Mouse (Mus musculus) liver, embryonic 15.5 days (tissue): ENCODE measurements around the gene 3110082I17Rik. TPM values are rescaled to one million over a fixed set of nuclear protein-coding genes. Genes with fewer than 3 reads are reported as not detected.
A peak's percentile ranks its signal among the peaks of the same experiment; 100 is the strongest.

Experiments used
- ATAC-seq: fragments of 200-750 bp; cut with Nextera tagmentation; 2 replicates; pipeline ENCODE4 v1.8.0; 2017; ENCODE audit warnings: moderate number of reproducible peaks, mild to moderate bottlenecking, moderate library complexity; ENCODE audit not compliant: insufficient read depth
- H3K27ac ChIP-seq: fragments of 300-500 bp; sonication (generic); replicated peaks from 2 replicates; pipeline ENCODE4 v1.5.1; 2015; ENCODE audit warnings: mild to moderate bottlenecking, inconsistent platforms
- H3K27me3 ChIP-seq: fragments of 300-500 bp; sonication (generic); 2 replicates; pipeline ENCODE4 v1.6.1; 2015; ENCODE audit warnings: mild to moderate bottlenecking, inconsistent platforms
- H3K36me3 ChIP-seq: fragments of 300-500 bp; sonication (generic); replicated peaks from 2 replicates; pipeline ENCODE4 v1.6.1; 2015; ENCODE audit warnings: moderate library complexity, mild to moderate bottlenecking, inconsistent platforms
- H3K4me1 ChIP-seq: fragments of 300-500 bp; sonication (generic); replicated peaks from 2 replicates; pipeline ENCODE4 v1.6.1; 2015; ENCODE audit warnings: inconsistent platforms
- H3K4me2 ChIP-seq: fragments of 300-500 bp; sonication (generic); 2 replicates; pipeline ENCODE4 v1.6.1; 2015; ENCODE audit warnings: moderate library complexity, mild to moderate bottlenecking, inconsistent platforms
- H3K4me3 ChIP-seq: fragments of 300-500 bp; sonication (generic); replicated peaks from 2 replicates; pipeline ENCODE4 v1.5.1; 2015; ENCODE audit warnings: mild to moderate bottlenecking, inconsistent platforms
- H3K9ac ChIP-seq: fragments of 300-500 bp; sonication (generic); 2 replicates; pipeline ENCODE4 v1.6.1; 2015; ENCODE audit warnings: moderate library complexity, mild to moderate bottlenecking, inconsistent platforms
- H3K9me3 ChIP-seq: fragments of 300-500 bp; sonication (generic); replicated peaks from 2 replicates; pipeline ENCODE4 v1.6.1; 2016; ENCODE audit warnings: inconsistent platforms
- WGBS: fragments of 180-500 bp; shearing (Covaris S2); methylation state at CpG from one replicate; pipeline ENCODE4 v1.1.7; 2015; ENCODE audit warnings: mixed read lengths; ENCODE audit not compliant: insufficient replicate concordance; 5-methylcytosine and 5-hydroxymethylcytosine counted together
- polyA plus RNA-seq: library from polyadenylated mRNA; unstranded; fragments of >200 nt; fragmentation: Nextera tagmentation; extraction: Ambion mirVana; gene quantifications from 2 replicates; pipeline ENCODE4 v1.2.1, GENCODE M21; 2015

The 3110082I17Rik gene
- polyA plus RNA-seq, 1 experiment from 2014 or later: 12.0 TPM

DNA sequence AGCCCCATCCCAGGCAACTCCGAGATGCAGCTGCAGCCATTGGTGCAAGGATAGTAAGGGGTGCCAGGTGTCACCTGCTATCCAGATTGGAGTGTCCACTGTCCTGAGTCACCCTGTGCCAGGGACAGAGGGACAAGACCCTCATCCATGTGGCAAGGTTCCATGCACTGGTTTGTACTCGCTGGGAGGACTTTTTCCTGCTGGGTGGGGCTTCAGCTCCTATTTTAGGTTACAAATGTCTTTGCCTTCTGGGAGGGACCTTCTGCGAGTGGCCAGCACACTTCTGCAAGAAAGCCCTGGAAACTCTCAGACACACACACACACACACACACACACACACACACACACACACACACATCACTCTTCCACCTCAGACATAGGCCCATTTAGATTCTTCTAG, 54.4 kb downstream of the 3110082I17Rik start:
- peak overlapping the region; percentile 39; the same call in 1 of the 2 replicates for H3K4me2 ChIP-seq
- H3K27ac ChIP-seq: peak overlapping the region; percentile 73
- H3K4me3 ChIP-seq: peak overlapping the region; percentile 22
- no peaks in the 10 kb centered on the region for H3K9me3 ChIP-seq
- no peaks in the 10 kb centered on the region for H3K27me3 ChIP-seq
- H3K4me1 ChIP-seq: peaks cover 44% of the 10 kb centered on the region
- no peak for ATAC-seq
- H3K9ac ChIP-seq: no peak overlapping the region
- no peaks in the 10 kb centered on the region for H3K36me3 ChIP-seq
- 39% methylated on average over 3 of the region's 3 CpGs for WGBS

DNA sequence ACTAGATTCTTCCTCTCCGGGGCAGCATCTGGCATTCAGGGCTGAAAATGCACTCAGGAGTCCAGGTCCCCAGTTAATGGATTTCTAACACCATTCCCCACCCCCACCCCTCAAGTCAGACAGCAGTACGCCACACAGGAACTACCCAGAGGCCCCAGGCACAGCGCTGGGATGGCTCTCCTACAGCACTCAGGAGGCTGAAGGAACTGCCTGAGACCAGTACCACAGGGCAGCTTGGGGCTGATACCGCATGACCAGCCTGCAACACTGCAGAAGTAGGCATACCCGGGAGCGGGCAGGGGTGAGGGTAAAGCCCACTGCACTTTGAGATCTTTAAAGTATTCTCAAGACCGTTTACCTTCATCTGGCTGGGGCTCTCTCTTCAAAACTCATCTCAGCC, 54.8 kb downstream of the 3110082I17Rik start:
- no peaks in the 10 kb centered on the region for H3K36me3 ChIP-seq
- H3K9ac ChIP-seq: no peak overlapping the region; the same call in 1 of the 2 replicates
- no peaks in the 10 kb centered on the region for H3K9me3 ChIP-seq
- no peak for ATAC-seq
- WGBS: 28% methylated on average over 7 of the region's 7 CpGs
- H3K27me3 ChIP-seq: no peaks in the 10 kb centered on the region
- H3K4me1 ChIP-seq: peaks cover 44% of the 10 kb centered on the region
- H3K27ac ChIP-seq: peak overlapping the region; percentile 73
- H3K4me3 ChIP-seq: peak overlapping the region; percentile 22
- peak overlapping the region; percentile 39 for H3K4me2 ChIP-seq

DNA sequence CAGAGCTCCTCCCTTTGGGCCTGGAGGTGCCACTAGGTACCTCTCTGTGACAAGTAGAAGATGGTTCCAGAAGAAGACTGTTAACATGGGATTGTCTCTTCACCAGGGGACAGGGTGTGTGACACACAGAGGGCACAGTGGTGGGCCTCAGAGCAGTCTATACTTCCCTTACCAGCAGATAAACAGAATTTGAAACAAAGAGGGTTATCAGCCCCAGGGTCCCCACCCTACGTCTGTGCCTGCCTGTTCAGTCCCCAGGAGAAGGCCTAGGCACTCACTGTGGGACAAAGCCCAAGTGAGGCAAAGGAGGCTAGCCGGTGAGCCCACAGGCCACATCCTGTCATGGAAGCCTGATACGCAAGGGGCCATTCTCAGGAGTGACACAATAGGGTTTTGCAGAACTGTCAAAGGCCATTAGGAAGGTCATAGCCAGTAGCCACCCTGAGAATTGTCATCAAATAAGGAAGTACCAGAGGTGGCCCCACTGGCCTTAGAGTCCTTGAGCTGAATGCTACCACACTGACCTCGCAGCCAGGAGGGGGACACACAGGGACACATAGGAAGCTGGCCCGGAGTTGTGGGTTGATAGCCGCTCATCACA, 55.4 kb downstream of the 3110082I17Rik start, which contains the start of gene C130050O18Rik:
Gene C130050O18Rik (plus strand): TSS at position 480 of the 601 bp plus-strand sequence.
- Histone ChIP-seq H3K27ac (peak within 1 kb of the TSS; percentile 74), H3K36me3 (no peaks in the 10 kb centered on the region), H3K27me3 (no peaks in the 10 kb centered on the region), H3K4me1 (peaks cover 41% of the 10 kb centered on the region), H3K4me3 (peak within 1 kb of the TSS; percentile 22), H3K9me3 (no peaks in the 10 kb centered on the region), H3K4me2 (peak within 1 kb of the TSS; percentile 39), H3K9ac (no peak within 1 kb of the TSS; the same call in 1 of the 2 replicates)
- peak; percentile 68 for ATAC-seq
- whole genome bisulfite sequencing: 16% methylated on average over 6 of the region's 6 CpGs

DNA sequence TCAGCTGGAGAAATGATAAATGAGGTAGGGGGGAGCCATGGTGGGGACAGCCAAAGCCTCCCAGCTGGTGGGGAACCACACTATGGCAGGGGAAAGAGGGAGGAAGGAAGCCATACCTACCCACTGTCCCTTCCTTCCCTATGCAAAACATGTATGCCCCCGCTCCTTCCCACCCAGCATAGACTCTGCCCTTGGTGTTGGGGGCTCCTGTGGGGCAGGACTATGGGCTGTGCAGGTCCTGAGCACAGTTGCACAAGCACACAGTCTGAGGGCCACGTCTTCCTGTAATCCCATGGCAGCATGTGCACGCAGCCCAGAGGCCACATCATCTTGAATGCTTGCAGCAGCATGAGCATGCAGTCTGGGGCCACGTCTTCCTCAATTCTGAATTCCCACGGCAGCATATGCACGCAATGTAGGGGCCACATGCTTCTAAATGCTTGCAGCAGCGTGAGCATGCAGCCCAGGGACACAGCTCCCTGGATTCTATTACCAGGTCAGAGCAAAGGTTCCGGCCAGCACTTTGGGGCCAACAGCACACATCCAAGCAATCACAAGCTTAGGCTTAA, 56.6 kb downstream of the 3110082I17Rik start:
- no peak overlapping the region for H3K9ac ChIP-seq
- no peaks in the 10 kb centered on the region for H3K36me3 ChIP-seq
- ATAC-seq: no peak
- H3K27me3 ChIP-seq: no peaks in the 10 kb centered on the region
- no peaks in the 10 kb centered on the region for H3K9me3 ChIP-seq
- peaks cover 37% of the 10 kb centered on the region for H3K4me1 ChIP-seq
- peak overlapping the region; percentile 39 for H3K4me2 ChIP-seq
- H3K27ac ChIP-seq: peak overlapping the region; percentile 74
- WGBS: 44% methylated on average over 8 of the region's 8 CpGs
- no peak overlapping the region for H3K4me3 ChIP-seq

DNA sequence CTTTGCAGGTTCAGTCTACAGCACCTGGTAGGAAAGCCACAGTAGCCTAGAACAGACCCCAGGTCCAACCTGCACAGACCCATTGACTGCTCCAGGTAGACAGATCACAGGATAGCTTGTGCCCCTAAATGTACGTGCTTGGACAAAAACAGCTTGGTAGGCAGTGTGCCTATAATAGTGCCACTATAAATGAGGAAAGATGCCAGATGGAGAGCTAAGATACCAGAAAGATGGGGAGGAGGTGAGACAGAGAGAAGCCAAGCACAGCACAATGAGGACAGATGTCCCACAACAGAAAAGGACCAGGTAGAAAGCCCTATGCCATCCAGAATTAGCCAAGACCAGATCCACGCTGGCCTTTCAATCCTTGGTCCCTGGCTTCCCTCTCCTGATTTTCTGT, 58.2 kb downstream of the 3110082I17Rik start:
- H3K9me3 ChIP-seq: no peaks in the 10 kb centered on the region
- no peak overlapping the region for H3K9ac ChIP-seq
- no peaks in the 10 kb centered on the region for H3K27me3 ChIP-seq
- H3K4me2 ChIP-seq: no peak overlapping the region
- no peak for ATAC-seq
- peaks cover 48% of the 10 kb centered on the region for H3K4me1 ChIP-seq
- H3K27ac ChIP-seq: no peak overlapping the region
- H3K4me3 ChIP-seq: no peak overlapping the region
- no peaks in the 10 kb centered on the region for H3K36me3 ChIP-seq
- 70% methylated on average over 2 of the region's 2 CpGs for WGBS

DNA sequence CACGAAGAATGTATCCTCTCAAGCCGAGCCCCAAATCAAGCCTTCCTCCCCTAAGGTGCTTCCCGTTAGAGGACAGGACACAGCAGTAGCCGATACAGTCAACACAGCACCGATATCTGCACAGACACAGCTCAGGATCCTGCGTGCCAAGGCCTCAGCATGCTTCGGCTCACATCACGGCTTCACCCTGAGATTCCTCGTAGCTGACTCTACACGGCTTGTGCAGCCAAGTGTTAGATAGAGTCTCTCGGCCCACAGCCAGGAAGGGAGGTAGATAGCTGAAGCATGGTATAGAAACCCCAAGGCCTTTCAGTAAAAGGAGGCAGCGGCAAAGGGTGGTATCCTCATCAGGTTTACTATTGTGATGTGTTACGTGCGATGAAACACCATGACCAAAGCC, 60.3 kb downstream of the 3110082I17Rik start:
- H3K9me3 ChIP-seq: no peaks in the 10 kb centered on the region
- H3K4me3 ChIP-seq: no peak overlapping the region
- H3K4me1 ChIP-seq: peaks cover 59% of the 10 kb centered on the region
- 86% methylated on average over 14 of the region's 14 CpGs for WGBS
- H3K36me3 ChIP-seq: peaks cover 15% of the 10 kb centered on the region
- H3K27ac ChIP-seq: no peak overlapping the region
- H3K4me2 ChIP-seq: no peak overlapping the region
- no peak overlapping the region for H3K9ac ChIP-seq
- no peaks in the 10 kb centered on the region for H3K27me3 ChIP-seq
- no peak for ATAC-seq

DNA sequence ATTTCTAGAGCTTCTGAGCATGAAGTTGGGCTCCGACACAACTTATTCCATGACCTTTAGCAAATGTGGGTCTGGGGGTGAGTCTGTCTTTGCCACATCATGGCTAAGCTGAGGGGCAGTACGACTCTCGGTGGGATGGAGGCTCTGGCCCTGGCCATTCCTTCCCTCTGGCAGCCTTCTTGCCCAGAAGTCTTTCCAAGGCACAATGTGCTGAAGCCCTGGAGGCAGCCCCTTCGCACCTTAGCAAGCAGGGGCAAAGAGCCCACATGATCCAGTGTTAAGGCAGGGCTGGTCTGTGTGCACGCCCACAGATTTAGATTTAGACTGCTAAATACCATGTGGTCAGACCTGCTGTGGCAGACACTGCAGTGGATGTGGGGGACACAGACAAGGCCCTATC, 61.5 kb downstream of the 3110082I17Rik start:
- Histone ChIP-seq H3K27me3 (no peaks in the 10 kb centered on the region), H3K4me2 (peak overlapping the region; percentile 25), H3K9me3 (no peaks in the 10 kb centered on the region), H3K4me3 (no peak overlapping the region), H3K36me3 (peaks cover 27% of the 10 kb centered on the region), H3K9ac (peak overlapping the region; percentile 39; the same call in 1 of the 2 replicates), H3K27ac (no peak overlapping the region), H3K4me1 (peaks cover 59% of the 10 kb centered on the region)
- no peak for ATAC-seq
- 73% methylated on average over 5 of the region's 5 CpGs for WGBS

DNA sequence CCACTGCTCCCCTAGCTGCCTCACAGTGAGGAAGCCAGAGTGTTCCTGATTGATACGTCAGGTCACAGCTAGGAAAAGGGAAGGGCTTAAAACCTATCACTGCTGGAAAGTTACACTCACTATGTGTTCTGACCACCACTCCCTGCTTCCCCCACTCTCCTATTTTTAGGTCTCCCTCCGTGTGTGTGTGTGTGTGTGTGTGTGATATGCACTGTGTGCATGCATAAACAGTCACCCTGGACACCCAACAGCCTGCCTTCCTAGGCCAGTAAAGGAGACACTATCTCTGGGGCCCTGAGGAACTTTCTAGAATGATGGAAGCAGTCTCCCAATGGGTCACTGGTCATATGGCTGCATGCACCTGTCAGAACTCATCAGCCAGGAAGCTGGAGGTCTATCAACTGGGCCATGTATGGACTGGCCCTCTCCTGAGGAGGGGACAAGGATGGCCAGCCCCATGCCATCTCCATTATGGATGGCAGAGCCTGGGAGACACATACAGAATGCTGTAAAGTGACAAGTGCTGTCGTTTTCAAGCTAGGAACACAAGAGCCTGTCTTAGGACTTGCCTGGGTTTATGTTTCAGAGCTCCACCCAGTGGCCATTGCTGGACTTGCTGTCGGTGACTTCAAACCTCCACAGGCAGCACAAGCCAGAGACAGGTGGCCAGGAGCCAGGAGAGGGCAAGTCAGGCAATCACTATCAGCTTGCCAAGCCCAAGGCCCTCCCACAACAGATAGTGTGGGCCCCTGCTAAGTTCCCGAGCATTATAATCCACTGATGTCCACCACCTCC, 62.2 kb downstream of the 3110082I17Rik start:
- no peaks in the 10 kb centered on the region for H3K9me3 ChIP-seq
- peak overlapping the region; percentile 39 for H3K9ac ChIP-seq
- peak; percentile 67 for ATAC-seq
- 14% methylated on average over 5 of the region's 5 CpGs for WGBS
- H3K4me3 ChIP-seq: no peak overlapping the region
- peaks cover 59% of the 10 kb centered on the region for H3K4me1 ChIP-seq
- no peaks in the 10 kb centered on the region for H3K27me3 ChIP-seq
- H3K36me3 ChIP-seq: peaks cover 33% of the 10 kb centered on the region
- H3K27ac ChIP-seq: peak overlapping the region; percentile 73
- H3K4me2 ChIP-seq: peak overlapping the region; percentile 25

DNA sequence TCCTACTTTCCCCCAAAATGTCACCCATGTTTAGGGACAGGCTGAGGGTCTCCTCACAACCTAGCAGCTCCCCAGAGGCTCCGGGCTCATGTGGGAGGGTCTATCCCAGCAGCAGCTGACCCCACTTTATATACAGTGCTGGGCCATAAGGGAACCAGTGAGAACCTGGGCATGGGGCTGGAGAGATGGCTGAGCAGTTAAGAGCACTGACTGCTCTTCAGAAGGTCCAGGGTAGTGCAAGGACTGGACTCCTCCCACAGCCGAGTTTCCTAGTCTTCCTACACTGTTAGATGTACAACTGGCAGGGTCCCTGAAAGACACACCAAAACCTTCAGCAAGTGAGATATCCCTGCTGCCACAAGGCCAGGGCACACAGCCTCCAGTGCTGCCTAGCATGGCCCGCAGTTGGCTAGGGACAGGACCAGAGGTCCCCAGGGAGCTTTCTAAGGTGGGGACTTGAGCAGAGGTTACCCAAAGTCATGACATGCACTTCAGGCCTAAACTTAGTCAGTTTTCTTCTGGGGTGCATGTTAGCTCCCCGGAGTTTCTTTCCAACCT, 62.9 kb downstream of the 3110082I17Rik start:
- H3K27ac ChIP-seq: peak overlapping the region; percentile 73

DNA sequence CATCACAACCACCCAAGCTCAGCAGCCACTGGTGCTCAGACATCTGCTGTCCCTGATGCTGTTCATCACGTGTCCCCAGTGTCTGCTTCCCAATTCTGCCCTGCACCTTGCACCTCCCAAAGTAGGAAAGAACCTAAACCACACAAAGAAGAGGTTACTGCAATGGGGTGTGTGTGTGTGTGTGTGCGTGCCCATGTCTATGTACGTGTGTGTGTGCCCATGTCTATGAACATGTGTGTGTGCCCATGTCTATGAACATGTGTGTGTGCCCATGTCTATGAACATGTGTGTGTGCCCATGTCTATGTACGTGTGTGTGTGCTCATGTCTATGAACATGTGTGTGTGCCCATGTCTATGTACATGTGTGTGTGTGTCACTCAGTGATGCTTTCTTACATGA, 64.8 kb downstream of the 3110082I17Rik start:
- H3K9me3 ChIP-seq: no peaks in the 10 kb centered on the region
- H3K27me3 ChIP-seq: no peaks in the 10 kb centered on the region
- H3K36me3 ChIP-seq: peaks cover 59% of the 10 kb centered on the region
- H3K4me3 ChIP-seq: no peak overlapping the region
- no peak for ATAC-seq
- H3K4me1 ChIP-seq: peaks cover 82% of the 10 kb centered on the region
- WGBS: 80% methylated on average over 4 of the region's 4 CpGs
- H3K9ac ChIP-seq: no peak overlapping the region
- peak overlapping the region; percentile 100 for H3K27ac ChIP-seq
- no peak overlapping the region for H3K4me2 ChIP-seq

More for the DNA sequence above, 62.9 kb downstream of the 3110082I17Rik start:
- no peak for ATAC-seq
- 76% methylated on average over 4 of the region's 4 CpGs for WGBS
- Histone ChIP-seq H3K36me3 (peaks cover 41% of the 10 kb centered on the region), H3K9ac (0 out of 2 replicates have a peak overlapping the region, but pooled peaks have one; percentile 22), H3K4me3 (no peak overlapping the region), H3K4me1 (peaks cover 65% of the 10 kb centered on the region), H3K4me2 (no peak overlapping the region), H3K9me3 (no peaks in the 10 kb centered on the region), H3K27me3 (no peaks in the 10 kb centered on the region)

DNA sequence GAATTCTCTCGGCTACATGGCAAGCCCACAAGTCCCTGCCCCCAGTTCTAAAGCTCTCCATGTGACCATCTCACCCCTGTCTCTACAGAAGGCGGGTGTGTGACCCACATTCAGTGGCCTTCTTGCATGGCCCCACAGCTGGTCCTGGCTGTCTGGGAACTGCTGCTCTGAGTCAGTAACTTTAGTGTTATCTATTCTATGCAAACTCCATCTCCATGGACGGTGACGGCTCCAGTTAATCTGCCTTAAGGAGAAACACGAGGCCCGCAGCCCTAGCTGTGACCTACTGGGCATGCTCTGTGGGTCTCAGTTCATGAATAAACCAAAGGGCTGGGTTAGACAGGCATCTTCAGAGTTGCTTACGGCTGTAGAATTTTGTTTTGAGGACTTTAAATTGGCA, 65.9 kb downstream of the 3110082I17Rik start:
- 18% methylated on average over 7 of the region's 7 CpGs for WGBS
- peak; percentile 16 for ATAC-seq
- H3K27me3 ChIP-seq: no peaks in the 10 kb centered on the region
- peaks cover 90% of the 10 kb centered on the region for H3K4me1 ChIP-seq
- peak overlapping the region; percentile 87 for H3K4me2 ChIP-seq
- H3K4me3 ChIP-seq: no peak overlapping the region
- H3K27ac ChIP-seq: peak overlapping the region; percentile 100
- H3K9me3 ChIP-seq: no peaks in the 10 kb centered on the region
- peak overlapping the region; percentile 26 for H3K9ac ChIP-seq
- peaks cover 59% of the 10 kb centered on the region for H3K36me3 ChIP-seq
